Mouse (Mus musculus) megakaryocyte progenitor cell, adult 5-6 weeks (primary cell): ENCODE measurements at regions not wholly inside any gene's neighbourhood (a gene's known extent, or its start where the extent isn't known, plus 50 kb on each side); places are given as distances from the start of the nearest gene placed in this dataset.

ENCODE experiments used
- ATAC-seq: replicated peaks from 2 replicates; pipeline ENCODE4 v1.8.0; 2016; ENCODE audit warnings: mild to moderate bottlenecking, moderate TSS enrichment, inconsistent platforms; ENCODE audit not compliant: poor library complexity

GRCm38 (mm10) chr5:111891261-111891693 lies 157.6 kb downstream of the Gm26897 start:
- no peak for ATAC-seq

DNA sequence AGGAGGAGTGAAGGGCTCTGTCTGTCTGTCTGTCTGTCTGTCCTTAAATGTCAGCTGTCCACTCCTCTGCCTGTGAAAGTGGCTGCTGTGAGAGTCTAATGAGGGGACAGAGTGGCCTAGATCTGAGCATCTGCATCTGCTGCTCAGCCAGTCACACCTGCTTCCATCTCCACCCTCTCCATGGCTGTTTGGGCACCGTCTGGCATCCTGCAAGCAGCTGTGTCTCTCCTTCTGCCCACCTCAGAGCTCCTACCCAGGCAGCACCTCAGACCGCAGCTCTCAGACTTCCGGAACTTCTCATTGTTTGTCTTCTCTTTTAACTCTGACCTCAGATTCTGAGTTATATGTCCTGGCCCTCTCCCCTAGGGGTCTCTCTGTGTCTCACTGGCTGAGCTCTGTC lies 159.2 kb downstream of the Gm26897 start:
- ATAC-seq = no peak

- ATAC-seq = no peak
These were observed 160.2 kb downstream of the Gm26897 start for GRCm38 (mm10) chr5:111893905-111894311.

- ATAC-seq = no peak
These were observed 163.8 kb downstream of the Gm26897 start for GRCm38 (mm10) chr5:111897568-111897967.

DNA sequence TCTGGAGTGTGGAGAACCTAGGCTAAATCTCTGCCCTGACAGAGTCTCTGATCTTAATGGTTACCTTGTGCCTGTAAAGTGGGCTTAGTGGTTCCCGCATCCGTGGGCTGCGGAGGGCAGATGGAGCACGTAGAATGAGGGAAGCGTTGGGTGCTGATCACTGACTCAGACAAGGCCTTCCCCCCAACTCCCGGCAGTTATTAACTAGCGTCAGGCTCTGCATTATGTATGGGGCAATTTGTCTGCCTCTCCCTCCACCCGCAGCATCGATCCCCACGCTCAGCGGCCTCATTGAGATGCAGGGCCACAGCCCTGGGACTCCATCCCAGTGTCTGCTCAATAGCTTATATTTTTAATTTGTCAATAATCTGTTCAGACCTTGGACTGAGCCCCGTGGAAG lies 164.8 kb downstream of the Gm26897 start:
- no peak for ATAC-seq

GRCm38 (mm10) chr5:111901197-111901596 lies 167.5 kb downstream of the Gm26897 start:
- no peak for ATAC-seq

- ATAC-seq = peak; percentile 46; the same call in 1 of the 2 replicates
These were observed 168.0 kb downstream of the Gm26897 start for GRCm38 (mm10) chr5:111901678-111902077.

- no peak for ATAC-seq
These were observed 174.4 kb downstream of the Gm26897 start for GRCm38 (mm10) chr5:111908085-111908484.

- no peak for ATAC-seq
These were observed 176.8 kb downstream of the Gm26897 start for GRCm38 (mm10) chr5:111910514-111910913.

GRCm38 (mm10) chr5:111913354-111913753 lies 179.6 kb downstream of the Gm26897 start:
- no peak for ATAC-seq

DNA sequence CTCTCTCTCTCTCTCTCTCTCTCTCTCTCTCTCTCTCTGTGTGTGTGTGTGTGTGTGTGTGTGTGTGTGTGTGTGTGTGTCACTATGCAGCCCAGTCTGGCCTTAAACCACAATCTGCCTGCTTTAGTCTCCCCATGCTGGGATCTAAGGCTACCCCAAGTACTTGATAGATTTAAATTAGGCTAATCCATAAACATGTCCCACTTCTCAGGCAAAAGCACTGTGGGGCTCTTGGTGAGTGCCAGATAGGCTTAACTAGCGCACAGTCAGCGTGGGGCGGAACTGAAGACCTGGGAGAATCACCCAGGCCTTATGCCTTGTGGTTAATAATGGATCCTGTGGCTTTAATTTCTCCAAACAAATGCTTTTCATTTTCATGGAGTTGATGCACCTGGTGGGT lies 180.6 kb downstream of the Gm26897 start:
- no peak for ATAC-seq

DNA sequence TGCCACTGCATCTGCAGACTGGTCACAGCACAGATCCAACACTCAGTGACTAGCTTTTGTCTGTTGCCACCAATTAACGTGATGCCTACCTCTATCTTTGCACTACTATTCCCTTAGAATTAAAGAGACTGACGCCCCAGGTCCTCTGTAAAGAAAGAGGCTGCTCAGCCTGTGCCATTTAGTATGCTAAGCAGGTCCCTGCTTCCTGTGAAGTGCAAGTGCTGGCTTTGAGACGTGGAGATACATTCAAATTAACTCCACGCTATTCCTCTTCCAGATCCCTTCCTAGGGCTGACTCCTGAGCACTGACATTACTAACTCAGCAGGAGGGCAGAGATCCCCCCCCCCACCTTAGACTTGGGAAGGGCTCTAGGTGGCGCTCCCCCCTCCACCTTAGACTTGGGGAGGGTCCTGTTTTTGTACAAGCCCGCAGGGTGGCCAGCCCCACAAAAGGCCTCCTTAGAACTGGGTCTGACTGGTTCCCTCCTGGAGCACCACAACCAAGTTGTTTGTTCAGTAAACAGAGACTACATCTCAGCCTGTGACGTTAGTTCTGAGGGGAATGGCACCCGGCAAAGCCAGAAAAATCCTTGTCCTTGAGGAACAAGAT lies 184.0 kb downstream of the Gm26897 start:
- no peak for ATAC-seq

DNA sequence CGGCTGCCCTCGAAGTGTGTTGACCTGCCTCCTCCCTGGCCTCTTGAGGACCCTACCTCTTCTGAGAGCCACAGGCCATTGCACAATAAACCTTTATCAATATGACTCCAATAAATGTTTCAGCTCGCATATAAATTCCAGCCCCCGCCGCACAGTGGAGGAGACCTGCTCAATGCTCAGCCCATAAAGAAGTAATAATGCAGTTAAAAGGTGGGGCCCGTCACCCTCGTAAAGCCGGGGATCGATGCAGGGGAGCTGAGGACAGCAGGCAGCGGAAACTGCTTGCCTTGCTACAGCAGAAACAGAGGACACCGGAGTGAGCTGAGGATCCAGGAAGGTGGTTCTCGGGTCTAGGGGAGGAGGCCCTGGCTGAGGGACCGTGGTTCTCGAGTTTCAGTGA lies 185.2 kb downstream of the Gm26897 start:
- ATAC-seq = no peak

DNA sequence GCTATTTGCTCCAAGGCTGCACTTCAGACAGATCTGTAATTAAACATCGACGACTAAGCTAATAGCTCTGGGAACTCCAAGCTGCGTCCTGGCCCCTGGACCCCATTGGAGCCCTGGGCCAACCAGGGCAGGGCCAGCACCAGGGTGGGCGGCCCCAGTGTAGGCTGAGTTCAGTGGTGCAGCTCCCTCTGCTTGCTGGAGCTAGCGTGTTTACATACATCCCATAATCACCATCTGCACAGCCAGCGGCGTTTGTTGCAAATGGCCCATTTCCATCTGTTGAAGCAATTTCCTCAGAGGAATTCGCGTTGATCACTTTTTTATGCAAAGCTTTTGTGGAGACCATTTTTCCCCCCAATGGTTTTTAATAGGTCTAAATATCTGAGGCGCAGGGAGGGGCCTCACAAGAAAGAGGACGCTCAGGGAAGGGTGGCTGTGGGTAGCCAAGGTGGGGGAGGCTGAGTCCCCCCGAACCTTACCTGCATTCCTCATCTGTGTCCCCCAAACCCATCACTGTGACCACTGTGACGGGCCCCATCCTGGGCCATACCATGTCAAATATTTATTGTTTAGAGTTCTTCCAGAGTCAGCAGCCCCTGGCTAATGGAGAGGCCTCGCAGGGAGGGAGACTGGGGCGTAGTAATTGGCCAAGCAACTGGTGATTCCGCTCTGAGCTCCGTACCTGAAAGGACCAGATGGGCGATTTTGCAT lies 189.4 kb downstream of the Gm26897 start:
- no peak for ATAC-seq

DNA sequence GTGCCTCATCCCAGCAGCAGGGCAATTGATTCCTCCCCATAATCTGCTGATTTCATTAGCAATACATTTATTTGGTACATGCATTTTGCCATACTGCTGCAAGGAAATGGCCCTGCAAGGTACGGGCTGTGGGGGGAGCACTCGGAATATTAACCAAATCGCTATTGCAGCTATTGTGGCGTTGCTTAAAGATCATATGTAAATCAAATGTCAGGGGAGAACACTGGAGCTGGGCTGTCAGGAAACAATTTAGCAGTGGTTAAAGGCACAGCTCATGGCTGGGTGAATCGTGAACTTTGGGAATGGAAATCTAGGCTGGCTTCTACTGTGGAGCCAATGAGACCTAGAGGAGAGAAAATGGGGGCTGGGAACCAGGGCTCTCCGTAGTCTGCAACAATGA lies 192.0 kb downstream of the Gm26897 start:
- no peak for ATAC-seq

- ATAC-seq = no peak
These were observed 195.7 kb downstream of the Gm26897 start for GRCm38 (mm10) chr5:111929180-111929990.

- ATAC-seq = no peak
These were observed 196.2 kb downstream of the Gm26897 start for GRCm38 (mm10) chr5:111929991-111930339.

- no peak for ATAC-seq
These were observed 198.0 kb downstream of the Gm26897 start for GRCm38 (mm10) chr5:111931733-111932132.

DNA sequence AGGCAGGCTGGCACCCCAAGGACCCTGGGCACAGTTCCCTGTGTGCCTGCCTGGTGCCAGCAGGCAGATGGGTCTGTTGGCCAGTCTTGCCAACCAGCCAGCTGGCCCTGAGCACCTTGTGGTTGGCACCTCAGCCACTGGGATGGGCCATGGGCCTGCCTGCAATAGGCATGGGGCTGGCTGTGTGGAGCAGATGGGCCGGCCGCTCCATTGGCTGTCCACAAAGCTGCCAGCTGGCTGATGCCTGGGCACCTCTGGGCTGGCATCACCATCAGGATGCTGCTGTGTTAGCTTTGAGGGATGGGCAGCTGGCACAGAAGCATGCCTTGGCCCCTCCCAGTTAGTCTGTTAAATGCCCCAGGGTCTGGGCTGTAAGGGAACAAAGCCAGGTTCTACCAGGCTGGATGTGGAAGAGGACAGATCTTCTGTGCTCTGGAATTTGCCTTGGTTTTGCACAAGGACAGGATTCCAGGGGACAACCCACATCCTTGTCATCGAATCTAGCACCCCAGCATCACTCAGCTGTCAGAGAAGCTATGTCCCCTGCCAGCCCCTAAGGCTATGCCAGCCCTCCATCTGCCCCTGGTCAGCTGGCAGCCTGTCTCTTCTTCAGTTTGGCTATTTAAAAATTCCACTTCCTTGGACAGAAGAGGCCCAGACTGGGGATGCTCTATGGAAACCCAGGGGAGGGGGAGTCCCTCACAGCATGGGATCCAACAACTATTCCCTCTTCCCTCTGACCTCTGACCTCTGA lies 201.8 kb downstream of the Gm26897 start:
- ATAC-seq = no peak

DNA sequence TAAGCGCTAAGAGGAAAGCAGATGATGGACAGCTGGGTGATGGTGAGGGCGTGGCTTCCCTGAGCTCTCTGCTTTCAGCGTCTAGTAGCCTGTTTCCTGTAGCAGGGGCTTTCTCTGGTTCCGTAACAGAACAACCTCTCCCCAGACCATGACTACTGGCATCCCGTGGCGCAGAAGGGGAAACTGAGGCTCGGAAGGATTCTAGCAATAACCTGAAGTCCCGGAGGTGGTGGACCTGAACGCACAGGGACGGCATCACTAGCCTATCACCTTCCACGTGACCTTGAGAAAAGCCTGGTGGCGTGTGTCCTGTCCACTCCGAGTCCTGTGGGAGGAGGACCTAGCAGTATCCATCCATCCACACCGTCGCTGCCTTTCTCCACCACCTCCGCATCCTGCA lies 208.1 kb downstream of the Gm26897 start:
- no peak for ATAC-seq

DNA sequence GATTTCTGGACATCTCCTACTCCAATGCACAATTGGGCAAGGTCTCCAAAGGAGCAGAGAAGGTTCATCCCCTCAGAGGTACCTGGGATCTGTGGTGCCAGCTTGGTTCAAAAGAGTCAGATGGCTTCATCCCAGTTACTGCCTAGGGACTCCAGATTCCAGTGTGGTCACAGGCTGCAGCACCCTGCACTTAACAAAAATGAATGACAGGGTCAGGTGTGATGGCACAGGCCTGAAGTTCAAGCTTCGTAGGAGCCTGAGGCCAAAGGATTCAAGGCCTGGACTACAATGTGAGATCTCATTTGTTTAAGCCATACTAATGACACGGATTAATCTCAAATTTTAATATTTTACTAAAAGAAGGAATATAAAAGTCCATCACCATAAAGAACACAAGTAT lies 209.1 kb downstream of the Gm26897 start:
- no peak for ATAC-seq
